Mouse (Mus musculus) layer of hippocampus, adult 6 months (tissue): ENCODE data around the gene Rec114. TPM values are rescaled to one million over a fixed set of nuclear protein-coding genes. Genes with fewer than 3 reads are reported as not detected.

Experiments used
- long read RNA-seq, 2 experiments: library from polyadenylated mRNA; unstranded; transcript quantifications; one replicate each; pipeline ENCODE4 v2.0.0; 2019 to 2020
- polyA plus RNA-seq: library from polyadenylated mRNA; unstranded; fragments of <200 nt; fragmentation: Nextera tagmentation; gene quantifications from 2 replicates; pipeline ENCODE4 v1.2.3, GENCODE M21; 2021

Gene Rec114
- 0.33 and 0.43 TPM in 2 replicates for polyA plus RNA-seq
- long read RNA-seq, experiment 1, partial matches to known transcripts, result 0 of 1 reads
- long read RNA-seq, experiment 1, other reads (novel, unspliced or antisense), result 0 of 1 reads
- long read RNA-seq, experiment 2, partial matches to known transcripts, result 0 of 1 reads
- long read RNA-seq, experiment 2, other reads (novel, unspliced or antisense), result 1 of 1 reads

GRCm38 (mm10) chr9:58743702-58744248, at the start of gene Rec114:
Rec114 (minus strand) TSS chr9:58743964.

Other genes starting within 250 kb of the Rec114 start
- 5.5 and 5.9 TPM in 2 replicates for gene Cd276, start 188.5 kb downstream of the Rec114 start, polyA plus RNA-seq
- gene Nptn, start 161.7 kb downstream of the Rec114 start, polyA plus RNA-seq, result 250 and 294 TPM in 2 replicates
- 0.16 and 0.21 TPM in 2 replicates for gene Hcn4, start 79.4 kb upstream of the Rec114 start, polyA plus RNA-seq